Mouse (Mus musculus): ENCODE measurements around the gene Bco1. TPM values are rescaled to one million over a fixed set of nuclear protein-coding genes. Genes with fewer than 3 reads are reported as not detected.

Bco1 gene
- total RNA-seq, 2 experiments from 2014 or later, result 0.20 to 0.41 TPM

DNA sequence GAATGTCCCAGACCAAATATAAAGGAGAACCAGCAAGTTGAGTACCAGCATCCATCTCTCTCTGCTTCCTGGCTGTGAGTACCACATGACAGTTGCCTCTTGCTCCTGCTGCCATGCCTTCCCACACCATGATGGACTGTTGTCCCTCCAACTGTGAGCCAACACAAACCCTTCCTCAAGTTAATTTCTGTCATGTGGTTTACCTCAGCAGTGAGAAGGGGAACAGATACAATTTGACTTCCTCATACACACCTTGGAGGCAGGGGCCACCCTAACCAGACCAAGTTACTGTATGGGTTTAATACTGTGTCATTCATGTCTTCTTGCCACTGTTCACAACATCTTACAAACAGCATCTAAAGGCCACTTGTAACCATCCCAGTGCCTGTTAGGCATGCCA lies 8.6 kb upstream of the Bco1 start:
- DNase-seq (ENCODE audit: low spot score in 2 of 2), result no peak

DNA sequence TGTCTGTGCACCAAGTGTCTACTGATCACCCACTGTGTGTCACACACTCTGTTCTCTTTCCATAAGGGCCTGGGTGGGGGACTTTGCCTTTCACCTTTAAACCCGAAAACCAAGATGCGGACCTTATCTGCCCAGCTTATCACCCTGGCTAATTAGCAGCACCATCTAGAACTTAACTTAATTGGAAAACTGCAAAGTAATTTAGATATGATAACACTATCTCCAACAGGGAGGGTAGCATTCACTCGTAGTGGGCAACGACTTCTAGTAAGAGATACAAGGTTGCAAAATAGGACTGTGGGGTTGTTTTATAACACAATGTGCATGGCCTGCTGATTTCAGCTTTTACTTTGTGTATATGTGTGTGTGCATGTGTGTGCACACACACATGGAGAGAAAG lies 5.9 kb upstream of the Bco1 start:
- DNase-seq (ENCODE audit: low spot score in 2 of 2), result no peak

DNA sequence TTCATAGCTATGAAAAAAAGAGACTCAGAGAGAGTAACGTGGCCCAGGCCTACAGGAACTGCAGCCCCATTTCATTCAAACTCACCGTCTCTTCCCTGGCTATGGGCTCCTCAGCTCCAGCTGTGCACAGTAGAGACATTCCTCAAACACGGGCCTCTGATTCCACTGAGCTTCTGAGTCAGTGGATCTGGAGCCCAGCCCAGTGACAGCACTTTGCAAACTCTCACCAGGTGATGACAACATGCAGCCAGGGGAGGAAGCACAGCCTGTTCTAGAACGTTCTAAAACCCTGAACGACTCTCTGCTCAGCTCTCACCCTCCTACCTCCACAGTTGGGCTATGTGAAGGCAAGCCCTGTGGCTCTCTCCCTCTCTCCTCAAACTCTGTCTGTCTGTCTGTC lies 1.6 kb upstream of the Bco1 start:
- peak in 1 of 2 experiments; percentile 27 for DNase-seq (ENCODE audit: low spot score in 2 of 2)

DNA sequence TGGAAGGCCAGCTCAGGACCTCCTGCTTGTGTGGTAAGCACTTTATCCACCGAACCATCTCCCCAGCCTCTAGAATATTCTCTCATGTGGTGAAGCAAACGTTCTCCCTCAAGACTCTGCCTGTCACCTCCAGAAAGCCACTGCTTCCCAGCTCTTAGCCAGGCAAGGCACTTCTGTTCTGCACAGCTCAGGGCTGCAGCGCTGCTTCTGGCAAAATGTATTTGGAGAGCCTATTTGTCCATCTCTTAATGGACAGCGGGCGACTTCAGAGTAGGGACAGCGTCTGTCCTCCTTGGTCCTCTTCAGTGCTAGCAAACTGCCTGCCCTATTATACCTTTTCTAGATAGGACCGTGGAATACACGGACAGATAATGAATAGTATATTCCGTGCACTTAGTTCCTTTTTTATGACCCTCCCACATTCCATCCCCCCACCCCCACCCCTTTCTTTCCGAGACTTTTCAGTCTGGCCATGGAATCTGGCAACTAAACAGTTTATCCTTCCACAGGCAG lies 1.5 kb downstream of the Bco1 start:
- DNase-seq (ENCODE audit: low spot score in 2 of 2), result no peak

DNA sequence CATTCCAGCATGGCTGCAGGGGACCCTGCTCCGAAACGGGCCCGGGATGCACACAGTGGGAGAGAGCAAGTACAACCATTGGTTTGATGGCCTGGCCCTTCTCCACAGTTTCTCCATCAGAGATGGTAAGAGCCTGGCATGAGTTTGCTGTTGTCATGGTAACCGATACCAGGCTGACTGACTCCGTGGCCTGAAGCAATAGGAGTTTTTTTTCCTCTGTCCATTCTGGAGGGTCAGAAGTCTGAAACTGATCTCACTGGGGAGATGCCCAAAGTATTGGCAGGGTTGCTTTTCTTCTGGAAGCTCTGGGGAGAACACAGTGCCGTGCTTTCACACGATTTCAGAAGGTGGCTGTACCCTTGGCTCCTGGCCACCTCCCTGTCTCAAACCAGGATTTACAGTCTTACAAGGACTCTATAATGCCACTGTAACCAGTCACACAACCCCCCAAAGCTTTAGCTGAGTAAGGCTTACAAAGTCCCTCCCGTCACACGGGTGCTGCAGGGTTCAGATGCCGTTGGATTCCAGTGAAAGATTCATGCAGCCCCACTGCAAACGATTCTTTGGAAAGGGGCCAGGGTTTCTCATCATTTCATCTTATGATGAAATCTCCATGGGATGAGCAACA lies 2.0 kb downstream of the Bco1 start:
- DNase-seq (ENCODE audit: low spot score in 2 of 2), result no peak

DNA sequence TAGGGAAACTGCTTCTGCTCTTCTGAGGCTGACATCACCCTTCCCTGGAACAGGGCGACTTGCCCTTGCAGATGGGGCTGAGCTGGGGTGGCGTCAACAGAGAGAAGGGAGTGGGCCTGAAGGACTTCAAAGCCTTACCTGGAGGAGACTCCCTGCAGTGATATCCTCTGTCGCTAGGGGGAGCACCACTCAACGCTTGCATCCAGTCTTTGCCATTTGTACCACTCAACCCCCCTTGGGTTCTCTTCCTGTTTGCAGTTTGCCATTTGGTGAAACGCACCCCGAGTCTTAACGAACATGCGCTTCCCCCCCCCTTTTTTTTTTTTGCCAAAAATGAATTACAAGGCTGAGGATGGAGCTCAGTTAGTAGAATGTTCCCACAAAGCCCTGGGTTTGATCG lies 11.9 kb downstream of the Bco1 start:
- DNase-seq (ENCODE audit: low spot score in 2 of 2), result peak in 1 of 2 experiments; percentile 46

DNA sequence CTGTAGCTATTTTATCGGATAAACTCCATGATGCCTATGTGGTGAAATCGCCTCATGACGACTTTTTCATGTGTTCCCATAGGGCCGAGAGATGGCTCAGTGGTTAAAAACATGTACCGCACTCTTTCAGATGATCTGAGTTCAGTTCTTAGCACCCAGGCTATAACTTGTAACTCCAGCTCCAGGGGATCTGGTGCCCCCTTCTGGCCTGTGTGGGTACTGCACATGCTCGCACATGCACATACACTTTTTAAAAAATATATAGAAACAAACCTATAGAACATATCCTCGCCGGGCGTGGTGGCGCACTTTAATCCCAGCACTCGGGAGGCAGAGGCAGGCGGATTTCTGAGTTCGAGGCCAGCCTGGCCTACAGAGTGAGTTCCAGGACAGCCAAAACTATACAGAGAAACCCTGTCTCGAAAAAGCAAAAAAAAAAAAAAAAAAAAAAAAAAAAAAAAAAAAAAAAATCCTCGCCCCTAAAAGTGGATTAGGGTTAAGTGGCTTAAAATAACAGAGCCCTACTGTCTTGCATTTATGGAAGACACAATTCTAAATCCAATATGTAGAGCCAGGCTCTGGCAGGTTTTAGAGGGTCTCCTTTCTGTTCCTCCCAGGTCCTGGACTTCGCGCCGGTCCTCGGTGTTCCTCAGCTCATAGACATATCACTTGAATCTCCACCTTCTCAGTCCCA lies 13.5 kb downstream of the Bco1 start:
- no peak for DNase-seq (ENCODE audit: low spot score in 2 of 2)

DNA sequence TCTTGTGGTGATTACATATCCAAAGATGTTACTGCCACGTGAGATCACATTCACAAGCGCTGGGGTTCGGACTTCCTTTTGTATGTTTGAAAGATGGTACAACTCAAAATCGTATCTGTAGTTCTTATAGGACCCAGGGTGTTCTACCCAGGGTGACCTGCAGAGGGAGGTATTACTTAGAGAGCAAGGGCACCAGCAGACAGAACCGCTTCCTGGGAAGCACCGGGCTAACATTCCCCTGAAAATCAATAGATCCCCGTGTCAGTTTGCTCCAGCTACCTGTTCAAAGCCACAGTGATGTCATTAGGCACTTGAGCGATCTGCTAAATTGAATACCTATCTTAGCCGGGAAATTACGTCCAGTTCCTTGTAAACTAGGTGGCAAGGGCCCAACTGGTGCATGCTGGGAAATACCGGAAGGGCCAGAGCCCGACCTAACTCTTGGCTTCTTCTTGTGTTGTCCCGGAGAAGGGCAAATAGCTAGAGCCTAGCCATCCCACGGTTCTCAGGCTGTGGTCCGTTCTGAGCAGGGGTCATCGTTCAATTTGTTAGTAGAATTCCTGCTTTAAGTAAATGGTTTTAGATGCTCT lies 14.2 kb downstream of the Bco1 start:
- peak in 1 of 2 experiments; percentile 62 for DNase-seq (ENCODE audit: low spot score in 2 of 2)

DNA sequence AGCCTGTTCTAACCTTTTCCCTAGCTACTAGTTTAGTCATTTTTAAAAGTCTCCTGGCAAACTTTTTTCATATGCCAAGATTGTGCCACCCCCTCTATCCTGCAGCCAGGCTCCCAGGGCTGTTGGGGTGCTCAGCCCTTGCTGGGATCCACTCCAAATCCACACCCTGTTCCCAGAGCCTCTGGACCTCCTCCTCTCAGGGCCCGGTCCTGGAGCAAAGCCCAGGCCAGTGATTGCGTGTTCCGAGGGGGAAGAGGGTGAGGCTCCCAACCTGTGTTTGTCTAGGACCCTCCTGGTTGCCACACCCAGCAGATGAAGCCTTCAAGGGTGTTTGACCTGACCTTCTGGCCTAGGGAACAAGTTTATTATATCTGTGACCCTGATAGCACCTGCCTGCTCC lies 16.0 kb downstream of the Bco1 start:
- DNase-seq (ENCODE audit: low spot score in 2 of 2), result no peak

DNA sequence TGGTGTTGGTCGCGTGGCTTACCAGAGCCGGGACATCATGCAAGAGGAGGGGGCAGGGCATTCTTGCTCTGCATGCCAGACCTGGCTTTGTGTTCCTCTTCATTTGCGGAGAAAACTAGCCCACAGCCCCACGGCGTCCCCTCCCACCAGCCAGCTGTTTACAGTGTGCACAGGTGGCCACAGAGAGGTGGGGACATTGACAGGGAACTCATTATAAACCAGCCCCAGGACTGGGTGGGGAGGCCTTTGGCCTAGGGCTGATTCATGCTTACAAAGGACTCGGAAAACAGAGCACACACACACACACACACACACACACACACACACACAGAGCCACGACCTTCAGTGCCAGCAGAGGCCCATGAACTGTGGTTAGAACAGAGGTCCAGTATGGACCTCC lies 16.6 kb downstream of the Bco1 start:
- no peak for DNase-seq (ENCODE audit: low spot score in 2 of 2)

DNA sequence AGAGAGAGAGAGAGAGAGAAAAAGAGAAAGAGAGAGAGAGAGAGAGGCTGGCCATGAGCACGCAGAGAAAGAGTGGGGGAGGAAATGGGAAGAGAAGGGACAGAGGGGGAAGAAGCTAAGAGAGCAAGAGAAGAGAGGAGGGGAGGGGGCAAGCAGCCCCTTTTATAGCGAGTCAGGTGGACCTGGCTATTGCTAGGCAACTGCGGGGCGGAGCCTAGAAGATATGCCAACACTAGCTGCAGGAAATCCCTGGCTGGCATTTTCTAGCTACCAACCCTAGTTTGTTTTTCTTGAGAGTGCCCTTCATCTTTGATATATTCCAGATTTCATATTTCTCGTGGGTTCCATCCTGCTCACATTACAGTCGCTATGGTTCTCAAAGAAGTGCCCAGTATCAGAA lies 19.4 kb downstream of the Bco1 start:
- DNase-seq (ENCODE audit: low spot score in 2 of 2), result no peak

DNA sequence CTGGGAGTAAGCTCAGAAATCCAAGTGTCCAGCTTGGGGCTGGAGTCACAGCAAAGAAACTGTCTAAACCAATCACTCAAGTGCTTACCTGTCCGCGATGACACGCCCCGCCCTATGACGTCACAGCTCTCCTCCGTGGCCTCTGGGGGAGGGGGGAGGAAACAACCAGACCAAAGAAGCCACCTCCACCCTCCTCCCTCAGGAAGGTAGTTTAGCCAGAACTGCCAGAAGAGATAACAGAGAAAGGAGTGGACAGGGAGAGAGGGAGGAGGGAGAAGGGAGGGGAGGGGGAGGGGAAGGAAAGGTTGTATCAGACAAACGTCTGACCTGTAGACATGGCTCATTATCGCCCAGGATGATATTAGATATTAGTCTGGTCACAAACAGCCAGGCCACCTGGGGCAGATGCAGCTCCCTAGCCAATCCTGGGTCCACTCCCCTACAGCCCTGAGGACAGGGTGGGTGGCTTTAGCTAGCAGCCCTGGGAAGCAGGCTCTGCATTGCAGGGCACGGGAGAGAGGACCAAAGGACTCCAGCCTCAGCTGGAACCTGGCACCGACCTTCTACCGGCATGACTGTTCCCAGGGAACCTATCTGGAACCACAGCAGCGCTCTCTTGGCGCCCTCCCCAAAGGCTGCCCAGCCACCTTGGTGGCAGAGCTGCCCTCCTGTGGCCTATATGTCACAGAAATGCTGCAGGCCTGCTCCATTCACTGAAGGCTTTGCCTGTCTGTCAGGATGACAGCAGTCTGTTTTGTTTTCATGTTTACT lies 20.2 kb downstream of the Bco1 start:
- no peak for DNase-seq (ENCODE audit: low spot score in 2 of 2)

DNA sequence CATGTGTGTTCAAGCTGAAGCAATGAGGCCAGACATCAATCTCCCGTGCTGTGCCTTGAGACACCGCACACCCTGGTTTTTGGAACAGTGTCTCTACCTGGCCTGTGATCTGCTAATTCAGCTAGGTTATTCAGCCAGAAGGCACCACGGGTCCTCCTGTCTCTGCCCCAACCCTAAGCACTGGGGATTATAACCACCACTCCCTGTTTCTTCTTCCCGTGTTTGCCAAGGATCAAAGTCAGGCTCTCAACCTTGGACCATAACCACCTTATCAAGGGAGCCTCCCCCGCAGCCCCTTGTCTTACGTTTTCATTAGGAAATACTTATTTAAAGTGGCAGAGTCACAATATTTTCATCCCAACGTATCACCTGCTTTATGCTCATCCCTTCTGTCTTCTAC lies 20.9 kb downstream of the Bco1 start:
- DNase-seq (ENCODE audit: low spot score in 2 of 2), result no peak

DNA sequence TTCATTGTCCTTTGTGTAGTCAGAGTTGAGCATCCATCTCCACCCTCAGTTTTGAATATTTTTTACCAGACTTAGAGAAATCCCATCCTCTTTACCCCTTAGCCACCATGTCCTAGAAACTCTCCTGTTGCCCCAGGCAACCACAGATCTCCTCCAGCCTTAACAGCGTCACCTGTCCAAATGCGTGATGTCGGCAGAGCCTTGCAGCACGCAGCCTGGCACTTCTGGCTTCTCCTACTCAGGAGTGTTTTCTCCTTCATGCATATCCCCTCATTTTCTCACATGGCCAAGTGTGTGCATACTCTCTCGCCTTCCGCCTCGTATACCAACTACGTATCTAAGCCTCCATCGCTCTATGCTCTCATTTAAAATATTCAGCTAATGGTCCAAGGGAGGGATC lies 22.8 kb downstream of the Bco1 start:
- DNase-seq (ENCODE audit: low spot score in 2 of 2), result no peak

DNA sequence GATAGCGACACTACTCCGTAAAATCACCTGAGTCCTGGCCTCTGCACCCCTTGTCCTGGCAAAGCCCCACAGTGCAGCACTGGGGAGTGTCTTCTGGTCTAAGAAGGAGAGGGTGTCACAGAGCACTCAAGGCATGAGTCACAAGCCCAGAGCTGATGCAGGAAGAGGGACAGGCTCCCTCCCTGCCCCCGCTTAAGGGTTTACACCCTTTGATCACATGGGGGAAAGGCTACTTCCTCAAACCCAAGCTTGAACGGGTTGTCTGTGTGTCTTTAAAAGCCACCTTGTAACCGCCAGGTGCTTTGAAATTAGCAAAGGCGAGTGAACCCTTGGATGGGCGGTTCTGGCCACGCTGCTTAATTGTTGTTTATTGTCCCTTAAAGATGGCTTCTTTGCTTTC lies 25.6 kb downstream of the Bco1 start:
- DNase-seq (ENCODE audit: low spot score in 2 of 2), result no peak

DNA sequence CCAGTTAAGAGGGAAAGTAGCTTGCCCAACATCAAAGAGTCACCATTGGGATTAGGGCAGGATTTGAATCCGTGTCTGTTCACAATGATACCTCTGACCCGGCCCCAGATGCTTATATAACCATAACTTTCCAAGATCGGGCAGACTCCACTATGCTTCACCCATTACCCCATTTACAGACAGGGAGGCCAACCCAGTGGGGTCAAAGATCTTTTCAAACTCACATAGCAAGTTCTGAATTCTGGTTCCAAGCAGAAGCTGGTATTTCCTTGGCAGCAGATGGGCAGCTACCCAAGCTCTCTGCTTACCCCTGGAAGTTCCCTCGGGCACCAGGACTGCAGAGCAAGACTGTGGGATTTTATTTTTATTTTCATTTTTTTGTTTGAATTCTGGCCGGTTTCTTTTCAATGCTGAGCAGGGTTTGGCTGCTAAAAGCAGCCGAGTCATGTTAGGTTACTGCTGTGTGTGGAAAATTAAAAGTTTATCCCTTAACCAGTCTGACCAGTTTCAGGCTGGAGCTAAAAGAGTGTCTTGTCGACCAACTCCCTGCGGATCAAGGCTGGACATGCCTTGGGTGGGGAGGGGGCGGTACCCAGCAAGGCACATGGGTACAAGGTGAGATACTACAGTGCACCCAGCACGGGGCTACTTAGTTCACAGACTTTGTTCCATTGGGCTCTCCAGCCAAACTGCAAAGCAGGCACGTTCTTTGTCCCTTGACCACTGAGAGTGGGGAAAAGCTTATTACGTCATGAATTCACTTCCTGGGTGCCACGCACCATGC lies 28.4 kb downstream of the Bco1 start:
- DNase-seq (ENCODE audit: low spot score in 2 of 2), result no peak

DNA sequence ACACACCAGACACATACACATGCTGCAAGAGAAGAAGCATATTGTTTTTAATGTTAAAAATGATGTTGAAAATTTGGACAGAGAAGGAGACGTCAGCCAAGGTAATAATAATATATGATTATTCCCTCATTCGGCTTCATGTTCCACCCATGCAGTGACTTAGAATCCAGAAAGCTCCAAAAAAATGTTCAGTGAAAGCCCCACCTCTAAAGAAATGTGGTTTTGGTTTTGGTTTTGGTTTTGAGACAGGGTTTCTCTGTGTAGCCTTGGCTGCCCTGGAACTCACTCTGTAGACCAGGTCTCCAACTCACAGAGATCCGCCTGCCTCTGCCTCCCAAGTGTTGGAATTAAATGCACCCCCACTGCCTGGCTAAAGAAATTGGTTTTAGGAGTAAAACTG lies 30.2 kb downstream of the Bco1 start:
- DNase-seq (ENCODE audit: low spot score in 2 of 2), result no peak

DNA sequence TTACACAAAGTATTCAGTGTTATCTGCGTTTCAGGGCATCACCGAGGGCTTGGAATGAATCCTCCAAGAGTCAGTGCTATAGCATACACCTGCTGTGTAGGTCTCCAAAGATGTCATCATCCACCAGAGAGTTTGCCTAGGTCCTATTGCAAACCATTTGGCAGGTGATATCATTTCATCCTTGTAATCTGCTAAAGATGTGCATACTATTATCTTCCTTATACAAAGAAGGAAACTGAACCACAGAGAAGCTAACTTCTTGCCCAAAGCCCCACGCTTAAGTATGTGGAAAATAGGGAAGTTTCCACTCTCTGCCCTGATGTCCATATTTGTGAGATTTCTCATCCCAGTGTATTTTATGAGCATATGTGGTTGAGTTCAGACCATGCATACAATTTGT lies 30.8 kb downstream of the Bco1 start:
- DNase-seq (ENCODE audit: low spot score in 2 of 2), result no peak

DNA sequence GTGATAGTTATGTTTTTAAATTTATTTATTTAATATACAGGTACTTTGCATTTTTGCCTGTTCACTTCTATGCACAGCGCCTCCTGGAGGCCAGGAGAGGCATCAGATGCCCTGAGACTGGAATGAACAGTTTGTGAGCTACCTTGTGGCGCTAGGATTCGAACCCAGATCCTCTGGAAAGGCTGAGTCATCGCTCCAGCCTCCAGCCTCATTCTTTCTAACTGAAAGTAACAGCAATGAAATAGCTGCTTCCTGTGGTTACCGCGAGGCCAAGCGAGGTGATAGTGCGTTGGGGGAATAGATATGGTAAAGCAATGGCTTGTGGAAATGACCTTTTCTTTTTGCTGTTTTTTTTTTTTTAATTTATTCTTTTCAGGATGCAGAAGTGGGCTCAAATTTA lies 31.4 kb downstream of the Bco1 start:
- no peak for DNase-seq (ENCODE audit: low spot score in 2 of 2)

DNA sequence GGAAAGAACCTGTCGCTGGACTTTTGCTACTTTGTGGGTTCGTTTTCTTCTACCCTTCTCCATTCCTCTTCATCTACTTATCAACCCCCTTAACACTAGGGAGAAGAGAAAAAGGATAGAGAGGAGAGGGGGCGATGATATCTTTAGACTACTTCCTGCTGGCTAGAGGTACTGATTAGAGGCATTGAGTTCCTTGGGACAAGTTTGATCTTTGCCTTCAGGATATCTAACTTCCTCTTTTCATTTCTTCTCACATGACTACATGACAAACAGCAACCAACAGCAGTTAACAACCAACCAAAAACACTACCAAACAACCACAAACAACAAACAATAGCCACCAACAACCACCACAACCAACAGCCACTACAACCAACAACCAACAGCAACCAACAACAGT lies 38.0 kb downstream of the Bco1 start:
- no peak for DNase-seq (ENCODE audit: low spot score in 2 of 2)

DNA sequence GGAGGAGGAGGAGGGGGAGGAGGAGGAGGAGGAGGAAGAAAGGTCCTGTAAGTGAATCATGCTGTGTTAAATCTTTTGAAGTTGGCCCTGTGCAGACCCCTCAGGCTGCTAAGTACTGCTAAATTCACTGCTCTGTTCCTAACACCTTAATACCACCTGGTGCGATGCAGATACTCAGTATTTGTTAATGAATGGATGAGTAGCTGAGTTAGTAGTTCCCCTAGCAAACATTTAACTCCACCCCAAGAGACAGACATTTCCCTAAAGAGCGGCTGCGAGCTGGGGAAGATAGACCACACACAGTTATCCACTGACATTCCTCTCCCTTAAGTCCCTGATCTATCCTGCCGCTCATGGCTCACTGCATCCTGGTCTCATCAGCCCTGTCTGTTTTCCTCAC lies 40.7 kb downstream of the Bco1 start:
- DNase-seq (ENCODE audit: low spot score in 2 of 2), result no peak

Measured in gastrocnemius, postnatal 4 days (tissue).